In the genomic region with DNA sequence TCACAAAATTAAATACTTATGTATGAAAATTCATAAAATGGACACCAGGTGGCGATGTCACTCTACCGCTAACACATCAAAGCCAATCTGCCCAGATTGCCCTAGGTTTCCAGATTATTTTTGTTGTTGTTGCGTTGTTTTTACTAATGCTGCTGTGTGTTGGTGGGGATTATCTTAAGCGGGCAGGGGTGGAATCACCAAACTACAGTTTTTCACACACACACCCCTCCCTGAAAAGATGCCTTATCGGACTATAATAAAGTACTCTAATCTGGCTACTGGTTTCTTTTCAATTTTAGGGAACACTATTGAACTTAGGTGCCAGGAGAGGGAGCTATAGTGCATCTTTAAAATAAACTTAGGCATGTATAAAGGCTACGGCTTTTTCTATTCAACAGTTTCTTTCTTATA, we compare ENCODE assay signal across 8 mouse cellular contexts. TPM values are rescaled to one million over a fixed set of nuclear protein-coding genes. Genes with fewer than 3 reads are reported as not detected.
DNase-seq lines count a peak whose midpoint lies in the region; ATAC-seq lines count a peak whose summit lies in the region.

No protein-coding gene starts in this region.

- H3K9me3 ChIP-seq in midbrain, embryonic 11.5 days (ENCODE audit: control insufficient read depth, low read length) = no peaks in the 10 kb centered on the region

- H3K27me3 ChIP-seq in midbrain, embryonic 11.5 days (ENCODE audit: control insufficient read depth, insufficient read depth, low read length) = no peaks in the 10 kb centered on the region

- peak; percentile 67 for ATAC-seq in midbrain, embryonic 11.5 days (ENCODE audit: low FRiP score)

- intact Hi-C loops in left cerebral cortex, postnatal 4 days (cut with DNase I) = loop anchor here (1.0 to 10.0 kb wide), 3 partner anchors 99 to 509 kb away; no protein-coding TSS in a partner anchor

- H3K4me3 ChIP-seq in midbrain, embryonic 11.5 days (ENCODE audit: low read depth, low read length) = peak overlapping the region; percentile 21; the same call in 1 of the 2 replicates

- no peaks in the 10 kb centered on the region for H3K36me3 ChIP-seq in midbrain, embryonic 11.5 days (ENCODE audit: control insufficient read depth, insufficient read depth, low read length)

- WGBS in midbrain, embryonic 11.5 days = 3% methylated on average over 6 of the region's 6 CpGs

- H3K27ac ChIP-seq in midbrain, embryonic 11.5 days (ENCODE audit: low read depth, low read length) = no peak overlapping the region

- H3K9ac ChIP-seq in midbrain, embryonic 11.5 days (ENCODE audit: low read length) = peak overlapping the region; percentile 47; the same call in 1 of the 2 replicates

- H3K4me1 ChIP-seq in midbrain, embryonic 11.5 days (ENCODE audit: control insufficient read depth, insufficient read depth, low read length) = no peaks in the 10 kb centered on the region

- peak; percentile 42 for DNase-seq in testis, postnatal 10 days (ENCODE audit: low spot score)
- no peak for DNase-seq in testis, postnatal 14 days (ENCODE audit: low spot score)
- peak; percentile 62 to 80 for DNase-seq in cerebellum, postnatal 10 days
- DNase-seq in frontal cortex, postnatal 36 days (ENCODE audit: low spot score in 2 of 2) = peak; percentile 48 to 59
- DNase-seq in kidney, adult 11 months = peak; percentile 9
- DNase-seq in left cerebral cortex, postnatal 4 days = peak; percentile 15
- DNase-seq in midbrain, embryonic 11.5 days (ENCODE audit: low spot score, missing footprints) = peak; percentile 98
- peak; percentile 39 to 54 for DNase-seq in spleen, postnatal 36 days (ENCODE audit: low spot score in 2 of 2)

- peak overlapping the region; percentile 38; the same call in 1 of the 2 replicates for H3K4me2 ChIP-seq in midbrain, embryonic 11.5 days

RNA-seq across cellular contexts. Expression of gene Fabp7, which starts 41.1 kb away (rescaled TPM):
- total RNA-seq in left cerebral cortex, postnatal 4 days (2021) = 1,000 to 10,000 TPM; 1,039 to 1,099 TPM
- 1,096 and 1,115 TPM in 2 replicates for polyA plus RNA-seq in midbrain, embryonic 11.5 days (2014; fragmentation: Nextera tagmentation; extraction: Ambion mirVana)

RNA-seq across cellular contexts. Expression of gene Smpdl3a, which starts 50.5 kb away (rescaled TPM):
- total RNA-seq in left cerebral cortex, postnatal 4 days (2021) = 10 to 100 TPM; 17.0 to 17.5 TPM
- polyA plus RNA-seq in midbrain, embryonic 11.5 days (2014; fragmentation: Nextera tagmentation; extraction: Ambion mirVana) = 10.1 and 11.8 TPM in 2 replicates
